Mouse (Mus musculus) cerebellum, adult 2 months (tissue): ENCODE data around the gene Pdgfra.

ENCODE experiments used
- CTCF ChIP-seq: fragments of 200-500 bp; IDR thresholded peaks from 2 replicates; pipeline ENCODE4 v1.5.1; 2011; ENCODE audit warnings: low read depth, mild to moderate bottlenecking, control low read depth, low read length, moderate library complexity, borderline replicate concordance; ENCODE audit not compliant: insufficient read depth
- POLR2A ChIP-seq: fragments of 200-500 bp; IDR thresholded peaks from 2 replicates; pipeline ENCODE4 v1.6.1; 2011; ENCODE audit warnings: low read length, control low read depth, borderline replicate concordance; ENCODE audit not compliant: insufficient read depth

DNA sequence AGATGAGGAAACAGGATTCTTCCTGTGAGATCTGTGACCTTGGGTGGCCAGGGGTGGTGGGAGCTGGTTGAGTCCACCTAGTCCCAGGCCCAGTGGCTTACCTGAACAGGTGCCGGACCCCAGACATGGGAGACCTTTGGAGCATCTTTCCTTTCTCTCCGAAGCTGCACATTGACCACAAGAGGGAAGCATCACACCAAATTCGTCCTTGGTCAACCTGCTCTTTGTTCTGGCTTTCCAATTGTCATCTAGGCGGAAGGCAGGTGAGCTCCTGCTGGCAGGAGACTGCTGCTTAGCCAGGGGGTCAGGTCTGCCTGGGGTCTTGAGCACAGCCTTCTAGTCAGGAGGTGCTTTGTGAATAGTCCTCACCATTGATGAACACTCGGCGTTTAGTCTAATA lies 62.4 kb downstream of the Pdgfra start:
- TF ChIP-seq CTCF (peak; percentile 22; the same call in 1 of the 2 replicates), POLR2A (no peak)
